Mouse (Mus musculus): ENCODE measurements around the gene Pitpna. TPM values are rescaled to one million over a fixed set of nuclear protein-coding genes. Genes with fewer than 3 reads are reported as not detected.

Pitpna gene
- polyA plus RNA-seq, 1 experiment from 2014 or later, result 70.4 TPM

DNA sequence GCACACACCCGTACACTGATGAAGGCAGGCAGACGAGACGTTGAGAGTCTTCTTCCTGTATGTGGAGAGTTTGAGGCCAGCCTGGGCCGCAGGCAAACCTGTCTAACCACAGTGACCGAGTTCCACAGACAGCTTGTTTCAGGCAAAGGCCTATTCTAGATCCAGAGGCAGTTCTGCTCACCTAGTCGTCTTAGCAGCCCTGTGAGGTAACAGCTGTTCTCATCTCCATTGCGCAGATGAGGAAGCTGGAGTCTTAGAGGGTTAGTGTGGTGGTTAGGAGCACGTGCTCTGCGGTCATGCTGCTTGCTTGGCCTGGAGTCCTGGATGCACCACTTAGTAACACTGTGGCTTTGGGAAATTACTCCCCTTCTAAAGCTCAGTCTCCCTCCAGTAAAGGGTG, 56.8 kb downstream of the Pitpna start:
- WGBS, result 85% methylated on average over 9 of the region's 9 CpGs
- Histone ChIP-seq H3K36me3 (ENCODE audit: insufficient read depth, low read length) (no peaks in the 10 kb centered on the region; the same call in 1 of the 2 replicates), H3K9ac (replicated peaks; ENCODE audit: low read length) (no peak overlapping the region), H3K4me3 (ENCODE audit: low read length) (no peak overlapping the region), H3K4me2 (replicated peaks; ENCODE audit: low read depth, low read length) (no peak overlapping the region), H3K27me3 (ENCODE audit: insufficient read depth, low read length) (no peaks in the 10 kb centered on the region), H3K4me1 (ENCODE audit: insufficient read depth, low read length) (peaks cover 9% of the 10 kb centered on the region; the same call in 1 of the 2 replicates), H3K9me3 (ENCODE audit: low read length) (no peaks in the 10 kb centered on the region), H3K27ac (ENCODE audit: low read length) (no peak overlapping the region)
- no peak for ATAC-seq (ENCODE audit: low FRiP score, low TSS enrichment)

- WGBS, result 70% methylated on average over 6 of the region's 6 CpGs
- no peak overlapping the region for H3K4me3 ChIP-seq (ENCODE audit: low read length)
- no peak overlapping the region for H3K27ac ChIP-seq (ENCODE audit: low read length)
- H3K9me3 ChIP-seq (ENCODE audit: low read length), result no peaks in the 10 kb centered on the region
- peaks cover 30% of the 10 kb centered on the region for H3K4me1 ChIP-seq (ENCODE audit: insufficient read depth, low read length)
- no peaks in the 10 kb centered on the region for H3K36me3 ChIP-seq (ENCODE audit: insufficient read depth, low read length)
- H3K4me2 ChIP-seq (replicated peaks; ENCODE audit: low read depth, low read length), result no peak overlapping the region
- no peak for ATAC-seq (ENCODE audit: low FRiP score, low TSS enrichment)
- H3K9ac ChIP-seq (replicated peaks; ENCODE audit: low read length), result no peak overlapping the region
- H3K27me3 ChIP-seq (ENCODE audit: insufficient read depth, low read length), result no peaks in the 10 kb centered on the region
Measured at GRCm38 (mm10) chr11:75647681-75648211, 59.8 kb downstream of the Pitpna start.

DNA sequence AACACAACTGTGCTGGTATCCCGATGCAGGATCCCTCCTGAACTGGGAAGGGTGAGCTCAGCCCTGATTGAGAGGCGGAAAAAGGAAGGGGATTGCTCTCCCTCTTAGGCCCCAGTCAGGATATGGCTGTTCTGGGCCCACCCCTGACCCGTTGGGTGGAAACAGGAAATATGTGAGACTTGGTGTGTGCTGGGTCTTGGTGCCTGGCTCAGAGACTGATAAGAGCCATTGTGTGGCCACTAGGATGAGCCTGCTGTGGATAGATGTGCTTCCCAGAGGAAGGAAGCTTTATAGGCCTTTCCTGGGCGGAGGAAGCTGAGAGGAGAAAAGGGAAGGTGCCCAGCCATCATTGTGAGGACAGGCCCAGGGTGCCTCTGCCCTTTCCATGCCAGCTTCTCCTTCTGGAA, 61.3 kb downstream of the Pitpna start:
- ATAC-seq (ENCODE audit: low FRiP score, low TSS enrichment), result no peak

DNA sequence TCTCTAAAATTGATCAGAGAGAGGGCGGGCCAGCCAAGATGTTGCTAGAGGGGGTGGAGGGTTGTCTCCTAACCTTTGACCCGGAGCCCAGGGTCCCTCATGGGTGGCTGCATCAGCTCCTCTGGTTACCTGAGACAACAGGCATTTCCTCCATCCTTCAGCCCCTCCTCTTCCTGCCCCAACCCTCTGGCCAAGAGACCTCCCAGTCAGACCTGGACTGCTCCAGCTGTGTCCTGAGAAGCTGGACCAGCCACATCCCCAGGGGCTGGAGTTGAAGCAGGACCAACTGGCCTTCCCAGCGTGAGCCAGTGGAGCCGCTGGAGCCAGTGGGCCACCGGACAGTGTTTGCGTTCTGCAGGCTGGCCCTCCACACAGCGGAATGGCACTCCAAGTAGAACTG, 62.4 kb downstream of the Pitpna start, which contains the start of gene Myo1c:
Gene Myo1c (plus strand): TSS at position 194 of the 400 bp plus-strand sequence.
- WGBS, result 57% methylated on average over 7 of the region's 7 CpGs
- peak within 1 kb of the TSS; percentile 74 for H3K4me3 ChIP-seq (ENCODE audit: low read length)
- no peaks in the 10 kb centered on the region for H3K9me3 ChIP-seq (ENCODE audit: low read length)
- H3K9ac ChIP-seq (replicated peaks; ENCODE audit: low read length), result peak within 1 kb of the TSS; percentile 88
- ATAC-seq (ENCODE audit: low FRiP score, low TSS enrichment), result no peak
- peak within 1 kb of the TSS; percentile 98 for H3K27ac ChIP-seq (ENCODE audit: low read length)
- H3K4me1 ChIP-seq (ENCODE audit: insufficient read depth, low read length), result peaks cover 47% of the 10 kb centered on the region
- H3K27me3 ChIP-seq (ENCODE audit: insufficient read depth, low read length), result no peaks in the 10 kb centered on the region
- H3K36me3 ChIP-seq (ENCODE audit: insufficient read depth, low read length), result no peaks in the 10 kb centered on the region
- H3K4me2 ChIP-seq (replicated peaks; ENCODE audit: low read depth, low read length), result peak within 1 kb of the TSS; percentile 92

More for the DNA sequence above, 61.3 kb downstream of the Pitpna start:
- Histone ChIP-seq H3K27me3 (ENCODE audit: insufficient read depth, low read length) (no peaks in the 10 kb centered on the region), H3K27ac (ENCODE audit: low read length) (peak overlapping the region; percentile 80), H3K36me3 (ENCODE audit: insufficient read depth, low read length) (no peaks in the 10 kb centered on the region), H3K4me3 (ENCODE audit: low read length) (no peak overlapping the region), H3K9me3 (ENCODE audit: low read length) (no peaks in the 10 kb centered on the region), H3K4me1 (ENCODE audit: insufficient read depth, low read length) (peaks cover 36% of the 10 kb centered on the region), H3K4me2 (replicated peaks; ENCODE audit: low read depth, low read length) (no peak overlapping the region), H3K9ac (replicated peaks; ENCODE audit: low read length) (no peak overlapping the region)
- 63% methylated on average over 4 of the region's 4 CpGs for WGBS

DNA sequence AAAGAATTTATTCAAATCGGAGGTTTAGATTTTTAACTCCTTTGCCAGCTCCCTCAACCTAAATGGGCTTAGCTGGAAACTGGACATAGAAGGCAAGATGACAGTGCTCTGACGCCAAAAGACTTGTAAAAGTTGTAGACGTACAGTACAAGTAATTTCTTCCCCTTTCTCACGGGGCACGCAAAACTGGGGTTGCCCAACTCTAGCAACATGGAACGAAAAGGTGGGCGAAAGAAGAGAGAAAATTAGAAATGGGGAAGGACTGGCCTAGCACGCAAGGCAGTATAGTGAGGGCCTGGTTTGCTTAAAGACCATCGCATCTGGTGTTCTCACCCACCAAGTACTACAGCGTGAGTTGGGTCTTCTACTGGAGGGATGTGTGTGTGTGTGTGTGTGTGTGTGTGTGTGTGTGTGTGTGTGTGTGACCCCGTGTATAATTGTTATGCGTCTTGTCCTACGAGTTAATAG, 63.1 kb downstream of the Pitpna start:
- Histone ChIP-seq H3K4me1 (ENCODE audit: insufficient read depth, low read length) (peaks cover 50% of the 10 kb centered on the region), H3K9me3 (ENCODE audit: low read length) (no peaks in the 10 kb centered on the region), H3K27me3 (ENCODE audit: insufficient read depth, low read length) (no peaks in the 10 kb centered on the region), H3K4me2 (replicated peaks; ENCODE audit: low read depth, low read length) (peak overlapping the region; percentile 92), H3K9ac (replicated peaks; ENCODE audit: low read length) (peak overlapping the region; percentile 88), H3K27ac (ENCODE audit: low read length) (peak overlapping the region; percentile 98), H3K36me3 (ENCODE audit: insufficient read depth, low read length) (no peaks in the 10 kb centered on the region), H3K4me3 (ENCODE audit: low read length) (peak overlapping the region; percentile 74)
- 42% methylated on average over 13 of the region's 13 CpGs for WGBS
- ATAC-seq (ENCODE audit: low FRiP score, low TSS enrichment), result no peak

GRCm38 (mm10) chr11:75651426-75652221, 63.7 kb downstream of the Pitpna start:
- Histone ChIP-seq H3K4me3 (ENCODE audit: low read length) (peak overlapping the region; percentile 74), H3K9me3 (ENCODE audit: low read length) (no peaks in the 10 kb centered on the region), H3K27me3 (ENCODE audit: insufficient read depth, low read length) (no peaks in the 10 kb centered on the region), H3K27ac (ENCODE audit: low read length) (peak overlapping the region; percentile 98), H3K36me3 (ENCODE audit: insufficient read depth, low read length) (no peaks in the 10 kb centered on the region), H3K4me1 (ENCODE audit: insufficient read depth, low read length) (peaks cover 56% of the 10 kb centered on the region), H3K9ac (replicated peaks; ENCODE audit: low read length) (peak overlapping the region; percentile 88), H3K4me2 (replicated peaks; ENCODE audit: low read depth, low read length) (peak overlapping the region; percentile 92)
- WGBS, result under 1% methylated on average over 54 of the region's 54 CpGs
- peak; percentile 71 for ATAC-seq (ENCODE audit: low FRiP score, low TSS enrichment)

- Histone ChIP-seq H3K27ac (ENCODE audit: low read length) (peak overlapping the region; percentile 98), H3K9ac (replicated peaks; ENCODE audit: low read length) (peak overlapping the region; percentile 88), H3K27me3 (ENCODE audit: insufficient read depth, low read length) (no peaks in the 10 kb centered on the region), H3K36me3 (ENCODE audit: insufficient read depth, low read length) (peaks cover 3% of the 10 kb centered on the region; the same call in 1 of the 2 replicates), H3K4me3 (ENCODE audit: low read length) (peak overlapping the region; percentile 74), H3K9me3 (ENCODE audit: low read length) (no peaks in the 10 kb centered on the region), H3K4me2 (replicated peaks; ENCODE audit: low read depth, low read length) (peak overlapping the region; percentile 92), H3K4me1 (ENCODE audit: insufficient read depth, low read length) (peaks cover 63% of the 10 kb centered on the region)
- peak; percentile 17; the same call in 1 of the 2 replicates for ATAC-seq (ENCODE audit: low FRiP score, low TSS enrichment)
- WGBS, result 20% methylated on average over 20 of the region's 20 CpGs
Measured at GRCm38 (mm10) chr11:75652222-75652941, 64.5 kb downstream of the Pitpna start.

GRCm38 (mm10) chr11:75652942-75653684, 65.2 kb downstream of the Pitpna start:
- H3K4me1 ChIP-seq (ENCODE audit: insufficient read depth, low read length), result peaks cover 65% of the 10 kb centered on the region
- H3K9ac ChIP-seq (replicated peaks; ENCODE audit: low read length), result peak overlapping the region; percentile 88
- peak overlapping the region; percentile 98 for H3K27ac ChIP-seq (ENCODE audit: low read length)
- peak overlapping the region; percentile 74 for H3K4me3 ChIP-seq (ENCODE audit: low read length)
- peaks cover 3% of the 10 kb centered on the region; the same call in 1 of the 2 replicates for H3K36me3 ChIP-seq (ENCODE audit: insufficient read depth, low read length)
- WGBS, result 27% methylated on average over 14 of the region's 14 CpGs
- H3K4me2 ChIP-seq (replicated peaks; ENCODE audit: low read depth, low read length), result peak overlapping the region; percentile 92
- ATAC-seq (ENCODE audit: low FRiP score, low TSS enrichment), result no peak
- H3K9me3 ChIP-seq (ENCODE audit: low read length), result no peaks in the 10 kb centered on the region
- H3K27me3 ChIP-seq (ENCODE audit: insufficient read depth, low read length), result no peaks in the 10 kb centered on the region
